Mouse (Mus musculus) testis, adult 2 months (tissue): ENCODE measurements around the gene Tubb3.

Experiments used
- CTCF ChIP-seq: fragments of 200-500 bp; IDR thresholded peaks from 2 replicates; pipeline ENCODE4 v1.5.1; 2012; ENCODE audit warnings: low read depth, mild to moderate bottlenecking, inconsistent platforms, low read length, moderate library complexity; ENCODE audit not compliant: control insufficient read depth, insufficient read depth, insufficient replicate concordance
- POLR2A ChIP-seq: fragments of 200-500 bp; IDR thresholded peaks from 2 replicates; pipeline ENCODE4 v1.6.1; 2012; ENCODE audit warnings: low read depth, mild to moderate bottlenecking, inconsistent platforms, low read length, moderate library complexity; ENCODE audit not compliant: control insufficient read depth

DNA sequence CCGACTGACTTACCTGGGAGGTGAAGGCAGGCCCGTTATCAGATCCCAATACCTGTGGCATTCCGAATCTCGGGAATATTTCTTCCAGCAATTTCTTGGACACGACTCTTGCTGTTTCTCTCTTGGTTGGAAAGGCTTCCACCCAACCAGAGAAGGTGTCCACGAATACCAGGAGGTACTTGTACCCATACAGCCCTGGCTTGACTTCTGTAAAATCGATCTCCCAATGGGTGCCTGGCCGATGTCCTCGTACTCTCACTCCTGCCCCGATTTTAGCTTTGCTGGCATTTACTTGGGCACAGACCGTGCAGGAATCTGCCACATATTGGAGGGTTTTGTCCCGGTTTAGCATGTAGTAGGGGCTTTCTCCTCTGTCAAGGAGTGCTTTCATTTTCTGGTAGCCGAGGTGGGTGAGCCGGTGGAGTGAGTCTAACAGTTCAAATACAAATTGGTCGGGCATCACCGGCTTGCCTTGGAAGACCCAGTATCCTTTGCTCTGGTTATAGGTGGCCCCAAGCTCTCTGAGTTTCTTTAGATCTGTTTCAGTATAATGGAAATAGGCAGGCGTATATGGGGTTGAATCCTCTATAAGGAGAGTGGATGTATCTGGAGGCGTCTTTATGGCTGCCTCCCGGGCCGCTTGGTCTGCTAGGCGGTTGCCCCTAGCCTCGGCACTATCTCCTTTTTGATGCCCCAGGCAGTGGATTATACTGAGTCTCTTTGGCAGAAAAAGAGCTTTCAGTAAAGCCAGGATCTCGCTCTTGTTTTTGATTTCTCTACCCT, 17.9 kb downstream of the Tubb3 start:
- TF ChIP-seq POLR2A (no peak), CTCF (no peak)
